Mouse (Mus musculus) E14TG2a.4 (cell line): ENCODE data around the gene Ccdc33.

Source experiments
- H3K27me3 ChIP-seq: 2 replicates; pipeline ENCODE4 v1.6.1; 2014; ENCODE audit warnings: low read length, control low read depth; ENCODE audit not compliant: insufficient read depth
- H3K36me3 ChIP-seq: 2 replicates; pipeline ENCODE4 v1.6.1; 2014; ENCODE audit warnings: low read length, control low read depth; ENCODE audit not compliant: insufficient read depth
- H3K4me1 ChIP-seq: replicated peaks from 2 replicates; pipeline ENCODE4 v1.6.1; 2014; ENCODE audit warnings: low read depth, low read length, control low read depth
- H3K4me3 ChIP-seq: replicated peaks from 2 replicates; pipeline ENCODE4 v1.5.1; 2014; ENCODE audit warnings: mild to moderate bottlenecking, low read length
- H3K9me3 ChIP-seq: 2 replicates; pipeline ENCODE4 v1.6.1; 2014; ENCODE audit warnings: low read length, control low read depth
- CTCF ChIP-seq: conservative IDR thresholded peaks from 2 replicates; pipeline ENCODE4 v1.5.1; 2014; ENCODE audit warnings: low read length
- NANOG ChIP-seq: IDR thresholded peaks from 2 replicates; pipeline ENCODE4 v1.6.1; 2014; ENCODE audit warnings: borderline replicate concordance, low read length, mixed read lengths
- POU5F1 ChIP-seq: IDR thresholded peaks from 2 replicates; pipeline ENCODE4 v1.6.1; 2014; ENCODE audit warnings: low read length, borderline replicate concordance

Ccdc33 gene

DNA sequence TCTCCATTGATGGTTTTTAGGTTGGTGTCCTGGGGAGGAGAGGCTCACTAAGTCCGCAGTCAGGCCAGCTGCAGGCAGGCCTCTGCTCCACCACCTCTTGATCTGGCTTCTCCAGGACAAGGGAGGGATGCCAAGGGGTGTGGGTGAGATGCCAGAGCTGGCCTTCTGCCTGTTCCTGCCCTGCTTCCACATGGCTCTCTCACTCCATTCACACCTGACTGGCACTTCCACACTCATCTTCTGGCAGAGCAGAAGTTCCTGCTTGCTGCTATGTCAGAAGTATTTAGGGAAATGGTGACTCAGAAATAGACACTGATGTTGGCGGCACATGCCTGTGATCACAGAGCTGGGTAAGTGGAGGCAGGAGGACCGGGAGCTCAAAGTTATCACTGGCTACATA lies 51.1 kb downstream of the Ccdc33 start:
- no peaks in the 10 kb centered on the region for H3K36me3 ChIP-seq
- H3K4me3 ChIP-seq = no peak overlapping the region
- peaks cover 57% of the 10 kb centered on the region for H3K27me3 ChIP-seq
- TF ChIP-seq CTCF (no peak), POU5F1 (no peak), NANOG (no peak)
- no peaks in the 10 kb centered on the region for H3K9me3 ChIP-seq
- peaks cover 7% of the 10 kb centered on the region for H3K4me1 ChIP-seq

DNA sequence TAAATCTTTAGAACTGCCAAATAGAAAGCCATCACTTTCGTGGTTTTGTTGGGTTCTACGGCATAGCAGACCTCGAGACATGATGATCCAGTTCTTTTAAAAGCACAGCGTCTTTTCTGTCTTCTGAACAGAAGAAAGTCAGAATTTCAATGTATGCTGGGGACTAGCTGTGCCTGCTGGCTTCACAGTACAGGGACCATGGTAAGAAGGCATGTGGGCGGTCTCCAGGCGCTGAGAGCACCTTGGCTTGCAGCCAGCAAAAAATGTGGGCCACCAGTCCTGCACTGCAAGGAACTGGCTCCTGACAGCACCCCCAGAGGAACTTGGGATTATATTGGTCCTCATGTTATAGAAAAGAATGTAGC lies 51.9 kb downstream of the Ccdc33 start:
- H3K36me3 ChIP-seq = no peaks in the 10 kb centered on the region
- TF ChIP-seq POU5F1 = no peak
- no peak for TF ChIP-seq CTCF
- TF ChIP-seq NANOG = no peak
- peaks cover 7% of the 10 kb centered on the region for H3K4me1 ChIP-seq
- H3K27me3 ChIP-seq = peaks cover 61% of the 10 kb centered on the region
- no peak overlapping the region for H3K4me3 ChIP-seq
- no peaks in the 10 kb centered on the region for H3K9me3 ChIP-seq

DNA sequence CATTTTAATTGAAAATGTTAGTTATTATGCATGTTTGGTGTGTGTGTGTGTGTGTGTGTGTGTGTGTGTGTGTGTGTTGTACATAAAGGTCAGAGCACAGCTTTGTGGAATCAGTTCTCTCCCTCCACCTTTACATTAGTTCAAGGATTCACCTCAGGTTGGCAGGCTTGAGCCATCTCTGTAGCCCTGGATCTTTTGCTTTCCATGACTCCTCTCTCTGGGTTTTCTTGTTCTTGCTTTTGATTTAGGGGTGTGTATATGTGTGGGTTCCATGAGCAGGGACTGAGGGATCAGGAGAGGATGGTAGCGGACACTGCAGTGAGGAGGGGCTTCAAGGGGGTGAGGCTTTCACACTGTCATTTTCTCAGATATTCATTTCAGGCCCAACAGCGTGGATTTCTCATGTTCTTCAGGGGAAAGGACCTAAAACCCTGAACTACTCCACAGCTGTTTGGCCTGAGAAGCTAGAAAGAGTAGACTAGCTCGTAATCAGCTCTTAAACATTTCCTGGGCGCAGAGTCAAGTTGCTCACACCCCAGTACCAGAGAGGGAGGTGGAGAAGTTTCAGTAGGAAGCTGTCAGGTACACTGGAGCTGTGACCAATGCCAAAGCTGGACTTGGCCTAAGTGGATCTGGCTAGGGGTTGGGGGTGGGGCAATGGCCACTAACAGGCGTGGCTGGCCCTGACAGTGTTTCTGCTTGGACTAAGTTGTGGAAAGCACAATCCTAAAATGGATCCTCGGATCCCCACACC lies 52.5 kb downstream of the Ccdc33 start:
- Histone ChIP-seq H3K36me3 (no peaks in the 10 kb centered on the region), H3K9me3 (no peaks in the 10 kb centered on the region), H3K27me3 (peaks cover 64% of the 10 kb centered on the region), H3K4me3 (no peak overlapping the region), H3K4me1 (peaks cover 13% of the 10 kb centered on the region)
- no peak for TF ChIP-seq POU5F1
- TF ChIP-seq NANOG = no peak
- no peak for TF ChIP-seq CTCF

DNA sequence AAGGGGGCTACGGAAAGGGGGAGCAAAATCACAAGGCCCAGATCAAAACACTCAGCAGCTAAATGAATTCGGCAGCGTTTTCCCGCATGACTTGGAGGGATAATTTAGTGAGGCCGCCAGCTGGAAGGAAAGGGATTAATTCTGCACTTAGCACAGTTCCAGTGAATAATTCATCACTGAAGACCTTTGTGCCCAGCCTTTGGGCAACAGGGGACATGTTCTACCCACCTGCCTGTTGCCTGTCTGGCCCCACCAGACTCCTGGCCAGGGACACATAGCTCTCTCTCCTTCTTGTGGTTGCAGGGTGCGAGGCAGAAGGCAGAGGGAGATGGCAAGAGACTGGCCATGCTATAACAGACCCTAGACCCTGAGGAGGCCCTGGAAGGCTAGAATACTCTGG lies 53.1 kb downstream of the Ccdc33 start:
- no peaks in the 10 kb centered on the region for H3K36me3 ChIP-seq
- peaks cover 61% of the 10 kb centered on the region for H3K27me3 ChIP-seq
- H3K4me1 ChIP-seq = peaks cover 18% of the 10 kb centered on the region
- H3K9me3 ChIP-seq = no peaks in the 10 kb centered on the region
- no peak overlapping the region for H3K4me3 ChIP-seq
- TF ChIP-seq NANOG (no peak), POU5F1 (no peak), CTCF (no peak)

DNA sequence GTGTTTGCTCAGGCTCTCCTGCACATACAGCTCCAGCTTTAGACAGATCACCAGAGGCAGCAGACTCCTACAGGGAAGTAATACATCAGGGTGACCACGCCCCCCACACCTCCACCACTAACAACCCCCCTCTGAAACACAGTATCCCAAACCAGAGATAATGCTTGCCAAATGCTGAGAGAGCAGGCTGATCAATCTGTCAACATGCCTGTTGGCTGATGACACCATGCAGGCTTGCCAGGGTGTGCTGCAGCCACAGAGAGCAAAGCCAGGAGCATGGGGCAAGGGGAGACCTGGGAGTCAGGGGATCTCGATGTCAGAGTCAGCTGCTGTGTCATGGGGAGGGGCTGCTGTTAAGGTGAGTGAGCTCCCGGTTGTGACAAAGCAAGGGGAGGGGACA lies 55.1 kb downstream of the Ccdc33 start, which contains the start of gene Stra6:
Gene Stra6, plus strand, starts transcription at position 258 of the 400 bp plus-strand sequence.
- TF ChIP-seq CTCF (no peak), NANOG (no peak), POU5F1 (no peak)
- Histone ChIP-seq H3K36me3 (no peaks in the 10 kb centered on the region), H3K4me1 (peaks cover 21% of the 10 kb centered on the region), H3K9me3 (no peaks in the 10 kb centered on the region), H3K4me3 (no peak within 1 kb of the TSS), H3K27me3 (peaks cover 62% of the 10 kb centered on the region)

DNA sequence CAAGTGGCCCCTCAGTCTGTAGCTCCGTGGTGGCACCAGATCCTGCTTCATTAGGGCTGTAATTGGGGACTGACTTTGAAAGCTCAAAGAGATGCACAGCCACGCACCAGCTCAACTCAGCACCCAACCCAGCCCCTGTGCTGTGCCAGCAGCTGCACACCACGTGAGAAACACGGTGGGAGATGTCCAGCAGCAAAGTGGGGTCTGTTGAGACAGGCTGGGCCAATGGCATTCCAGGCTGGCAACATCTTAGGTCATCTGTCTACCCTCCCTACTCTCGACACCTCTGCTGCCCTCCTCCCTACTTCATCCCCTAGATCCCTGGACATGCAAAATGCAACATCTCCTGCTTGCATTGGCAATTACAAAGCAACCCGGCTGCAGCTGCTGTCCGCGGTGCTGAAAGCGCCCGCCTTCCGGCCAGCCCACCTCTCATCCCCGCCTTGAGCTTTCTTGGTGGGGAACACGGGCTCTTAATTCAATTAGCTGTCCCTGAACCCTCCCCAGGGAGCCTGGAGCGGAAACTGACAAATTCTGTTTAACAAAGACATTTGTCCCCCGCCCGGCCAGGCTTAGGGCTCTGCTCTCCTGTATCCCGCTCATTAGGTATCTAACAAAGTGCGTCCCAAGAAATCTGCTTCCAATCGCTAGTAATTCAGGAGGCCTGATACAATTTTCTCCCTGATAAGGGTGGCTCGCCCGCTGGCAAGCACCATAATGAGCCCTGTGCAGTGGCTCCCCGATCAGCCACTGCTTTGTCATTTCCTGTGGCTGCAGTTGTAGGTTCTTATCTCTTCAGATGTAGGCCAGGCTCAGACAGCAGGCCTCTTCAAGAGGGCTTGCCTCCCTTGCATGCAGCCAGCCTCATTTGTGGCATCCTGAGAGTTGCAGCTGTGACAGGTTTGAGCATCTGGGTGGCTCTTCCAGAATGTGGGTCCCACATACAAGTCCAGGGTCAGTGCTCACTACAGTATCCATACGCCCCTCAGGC lies 57.7 kb downstream of the Ccdc33 start:
- H3K27me3 ChIP-seq = peaks cover 69% of the 10 kb centered on the region
- no peak for TF ChIP-seq NANOG
- no peak for TF ChIP-seq POU5F1
- TF ChIP-seq CTCF = no peak
- no peak overlapping the region for H3K4me3 ChIP-seq
- peaks cover 21% of the 10 kb centered on the region for H3K4me1 ChIP-seq
- H3K9me3 ChIP-seq = no peaks in the 10 kb centered on the region
- no peaks in the 10 kb centered on the region for H3K36me3 ChIP-seq

DNA sequence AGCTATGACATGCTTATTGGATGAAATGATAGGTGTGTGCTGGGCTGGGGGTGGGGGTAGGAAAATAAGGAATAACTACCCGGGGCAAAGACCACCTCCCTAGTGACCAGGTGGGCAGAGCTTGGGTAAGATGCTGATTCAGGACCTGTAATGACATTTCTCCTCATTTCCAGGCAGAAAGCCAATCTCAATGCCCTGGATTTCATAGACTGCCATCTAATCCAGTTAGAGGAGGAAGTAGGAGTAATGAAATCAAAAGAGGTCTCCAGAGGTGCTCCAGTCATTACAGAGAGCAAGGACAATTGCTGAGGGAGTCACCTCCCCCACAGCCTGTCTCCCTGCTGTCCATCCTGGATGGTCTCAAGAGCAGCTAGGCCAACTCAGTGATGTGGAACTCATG lies 58.7 kb downstream of the Ccdc33 start:
- TF ChIP-seq POU5F1 (no peak), NANOG (no peak), CTCF (no peak)
- Histone ChIP-seq H3K27me3 (peaks cover 73% of the 10 kb centered on the region), H3K36me3 (no peaks in the 10 kb centered on the region), H3K4me1 (peaks cover 21% of the 10 kb centered on the region), H3K9me3 (no peaks in the 10 kb centered on the region), H3K4me3 (no peak overlapping the region)

DNA sequence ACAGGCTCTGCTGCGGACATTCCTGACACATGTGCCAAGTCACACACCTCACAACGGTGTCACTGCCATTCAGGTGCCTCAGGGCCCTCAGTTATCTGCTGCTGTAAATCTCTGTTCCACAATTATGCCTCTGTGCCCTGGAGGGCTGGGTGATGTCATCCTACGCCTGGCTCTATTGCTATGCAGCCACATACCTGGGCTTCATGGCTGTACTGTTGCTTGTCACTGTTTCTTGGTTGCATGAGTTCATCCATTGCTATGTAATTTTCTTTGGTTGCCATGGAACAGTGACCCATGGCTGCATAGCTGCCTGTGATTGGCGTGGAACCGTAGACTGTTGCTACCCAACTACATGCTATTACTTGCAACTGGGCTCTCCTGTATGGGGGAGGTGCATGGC lies 63.0 kb downstream of the Ccdc33 start:
- Histone ChIP-seq H3K27me3 (peaks cover 54% of the 10 kb centered on the region), H3K4me3 (no peak overlapping the region), H3K9me3 (no peaks in the 10 kb centered on the region), H3K4me1 (peaks cover 32% of the 10 kb centered on the region), H3K36me3 (no peaks in the 10 kb centered on the region)
- no peak for TF ChIP-seq NANOG
- TF ChIP-seq POU5F1 = no peak
- TF ChIP-seq CTCF = no peak
